Mouse (Mus musculus): ENCODE data around the gene Hspa1a. TPM values are rescaled to one million over a fixed set of nuclear protein-coding genes. Genes with fewer than 3 reads are reported as not detected.
A peak's percentile ranks its signal among the peaks of the same experiment; 100 is the strongest.
"Not testable (repeated sequence)": the region's sequence is repeated elsewhere in the genome, so short reads cannot be mapped to it uniquely, and the experiment has no call there.

Gene Hspa1a
- polyA plus RNA-seq, 1 experiment from 2014 or later: 19.3 TPM

GRCm38 (mm10) chr17:34978239-34978638 is 6.3 kb upstream of the Hspa1a start:
- Histone ChIP-seq H3K4me1 (ENCODE audit: control insufficient read depth, insufficient read depth, low read length) (peaks cover 20% of the 10 kb centered on the region), H3K27ac (ENCODE audit: low read length) (no peak overlapping the region), H3K9ac (ENCODE audit: low read depth, low read length) (no peak overlapping the region), H3K4me3 (ENCODE audit: low read depth, low read length) (no peak overlapping the region), H3K36me3 (ENCODE audit: control insufficient read depth, insufficient read depth, low read length) (no peaks in the 10 kb centered on the region), H3K9me3 (replicated peaks; ENCODE audit: control insufficient read depth, low read length, poor library complexity, severe bottlenecking) (no peaks in the 10 kb centered on the region), H3K27me3 (ENCODE audit: control insufficient read depth, insufficient read depth, low read depth, low read length) (no peaks in the 10 kb centered on the region), H3K4me2 (ENCODE audit: low read length) (no peak overlapping the region)
- WGBS: 91% methylated on average over 27 of the region's 27 CpGs
- ATAC-seq: no peak

- no peaks in the 10 kb centered on the region for H3K27me3 ChIP-seq (ENCODE audit: control insufficient read depth, insufficient read depth, low read depth, low read length)
- no peak overlapping the region for H3K27ac ChIP-seq (ENCODE audit: low read length)
- 97% methylated on average over 20 of the region's 20 CpGs for WGBS
- no peak for ATAC-seq
- H3K4me3 ChIP-seq (ENCODE audit: low read depth, low read length): no peak overlapping the region
- H3K4me2 ChIP-seq (ENCODE audit: low read length): no peak overlapping the region
- H3K36me3 ChIP-seq (ENCODE audit: control insufficient read depth, insufficient read depth, low read length): no peaks in the 10 kb centered on the region
- H3K9me3 ChIP-seq (replicated peaks; ENCODE audit: control insufficient read depth, low read length, poor library complexity, severe bottlenecking): no peaks in the 10 kb centered on the region
- no peak overlapping the region for H3K9ac ChIP-seq (ENCODE audit: low read depth, low read length)
- H3K4me1 ChIP-seq (ENCODE audit: control insufficient read depth, insufficient read depth, low read length): peaks cover 15% of the 10 kb centered on the region
Observed at GRCm38 (mm10) chr17:34977000-34977399, 5.0 kb upstream of the Hspa1a start.

GRCm38 (mm10) chr17:34975581-34976492 is 3.9 kb upstream of the Hspa1a start:
- Histone ChIP-seq H3K9me3 (replicated peaks; ENCODE audit: control insufficient read depth, low read length, poor library complexity, severe bottlenecking) (no peaks in the 10 kb centered on the region), H3K27ac (ENCODE audit: low read length) (no peak overlapping the region), H3K27me3 (ENCODE audit: control insufficient read depth, insufficient read depth, low read depth, low read length) (no peaks in the 10 kb centered on the region), H3K4me1 (ENCODE audit: control insufficient read depth, insufficient read depth, low read length) (peaks cover 11% of the 10 kb centered on the region), H3K4me3 (ENCODE audit: low read depth, low read length) (no peak overlapping the region), H3K36me3 (ENCODE audit: control insufficient read depth, insufficient read depth, low read length) (no peaks in the 10 kb centered on the region), H3K9ac (ENCODE audit: low read depth, low read length) (no peak overlapping the region), H3K4me2 (ENCODE audit: low read length) (no peak overlapping the region)
- WGBS: 89% methylated on average over 3 of the region's 3 CpGs
- no peak for ATAC-seq

GRCm38 (mm10) chr17:34971694-34972068 is 275 bp downstream of the Hspa1a start:
- peak overlapping the region; percentile 39 for H3K4me3 ChIP-seq (ENCODE audit: low read depth, low read length)
- H3K27me3 ChIP-seq (ENCODE audit: control insufficient read depth, insufficient read depth, low read depth, low read length): peaks cover 22% of the 10 kb centered on the region
- not testable (repeated sequence) for H3K36me3 ChIP-seq (ENCODE audit: control insufficient read depth, insufficient read depth, low read length); H3K27ac ChIP-seq (ENCODE audit: low read length); H3K4me1 ChIP-seq (ENCODE audit: control insufficient read depth, insufficient read depth, low read length); H3K9me3 ChIP-seq (replicated peaks; ENCODE audit: control insufficient read depth, low read length, poor library complexity, severe bottlenecking)
- 0 out of 2 replicates have a peak overlapping the region, but pooled peaks have one; percentile 44 for H3K9ac ChIP-seq (ENCODE audit: low read depth, low read length)
- ATAC-seq: peak; percentile 46
- H3K4me2 ChIP-seq (ENCODE audit: low read length): peak overlapping the region; percentile 77
- WGBS: under 1% methylated on average over 19 of the region's 43 CpGs

GRCm38 (mm10) chr17:34970850-34971249 is 1.1 kb downstream of the Hspa1a start:
- not testable (repeated sequence) for H3K27ac ChIP-seq (ENCODE audit: low read length); H3K4me3 ChIP-seq (ENCODE audit: low read depth, low read length); H3K9me3 ChIP-seq (replicated peaks; ENCODE audit: control insufficient read depth, low read length, poor library complexity, severe bottlenecking); H3K36me3 ChIP-seq (ENCODE audit: control insufficient read depth, insufficient read depth, low read length); ATAC-seq; H3K4me1 ChIP-seq (ENCODE audit: control insufficient read depth, insufficient read depth, low read length); H3K9ac ChIP-seq (ENCODE audit: low read depth, low read length); H3K4me2 ChIP-seq (ENCODE audit: low read length)
- H3K27me3 ChIP-seq (ENCODE audit: control insufficient read depth, insufficient read depth, low read depth, low read length): peaks cover 22% of the 10 kb centered on the region
- 32% methylated on average over 12 of the region's 37 CpGs for WGBS

- H3K9ac ChIP-seq (ENCODE audit: low read depth, low read length); H3K4me2 ChIP-seq (ENCODE audit: low read length); H3K9me3 ChIP-seq (replicated peaks; ENCODE audit: control insufficient read depth, low read length, poor library complexity, severe bottlenecking); H3K27ac ChIP-seq (ENCODE audit: low read length); H3K4me1 ChIP-seq (ENCODE audit: control insufficient read depth, insufficient read depth, low read length); ATAC-seq; H3K36me3 ChIP-seq (ENCODE audit: control insufficient read depth, insufficient read depth, low read length); H3K4me3 ChIP-seq (ENCODE audit: low read depth, low read length): not testable (repeated sequence)
- WGBS: 59% methylated on average over 6 of the region's 11 CpGs
- peaks cover 22% of the 10 kb centered on the region for H3K27me3 ChIP-seq (ENCODE audit: control insufficient read depth, insufficient read depth, low read depth, low read length)
Observed at GRCm38 (mm10) chr17:34969822-34970221, 2.1 kb downstream of the Hspa1a start, which contains the start of gene Gm20481. TSS of gene Gm20481 (plus strand) at chr17:34969912.

GRCm38 (mm10) chr17:34965627-34966026 is 6.3 kb downstream of the Hspa1a start:
- Histone ChIP-seq H3K4me2 (ENCODE audit: low read length) (no peak overlapping the region), H3K4me1 (ENCODE audit: control insufficient read depth, insufficient read depth, low read length) (no peaks in the 10 kb centered on the region), H3K36me3 (ENCODE audit: control insufficient read depth, insufficient read depth, low read length) (no peaks in the 10 kb centered on the region), H3K27me3 (ENCODE audit: control insufficient read depth, insufficient read depth, low read depth, low read length) (peaks cover 25% of the 10 kb centered on the region), H3K9me3 (replicated peaks; ENCODE audit: control insufficient read depth, low read length, poor library complexity, severe bottlenecking) (no peaks in the 10 kb centered on the region), H3K9ac (ENCODE audit: low read depth, low read length) (no peak overlapping the region), H3K4me3 (ENCODE audit: low read depth, low read length) (no peak overlapping the region), H3K27ac (ENCODE audit: low read length) (no peak overlapping the region)
- WGBS: 80% methylated on average over 5 of the region's 5 CpGs
- no peak for ATAC-seq

GRCm38 (mm10) chr17:34964640-34965049 is 7.3 kb downstream of the Hspa1a start:
- Histone ChIP-seq H3K36me3 (ENCODE audit: control insufficient read depth, insufficient read depth, low read length) (no peaks in the 10 kb centered on the region), H3K27me3 (ENCODE audit: control insufficient read depth, insufficient read depth, low read depth, low read length) (peaks cover 32% of the 10 kb centered on the region), H3K9ac (ENCODE audit: low read depth, low read length) (0 out of 2 replicates have a peak overlapping the region, but pooled peaks have one; percentile 6), H3K4me2 (ENCODE audit: low read length) (no peak overlapping the region), H3K9me3 (replicated peaks; ENCODE audit: control insufficient read depth, low read length, poor library complexity, severe bottlenecking) (no peaks in the 10 kb centered on the region), H3K27ac (ENCODE audit: low read length) (no peak overlapping the region), H3K4me1 (ENCODE audit: control insufficient read depth, insufficient read depth, low read length) (peaks cover 2% of the 10 kb centered on the region), H3K4me3 (ENCODE audit: low read depth, low read length) (no peak overlapping the region)
- 0% methylated on average over 1 of the region's 1 CpGs for WGBS
- ATAC-seq: no peak

- Histone ChIP-seq H3K27ac (ENCODE audit: low read length) (no peak overlapping the region), H3K4me1 (ENCODE audit: control insufficient read depth, insufficient read depth, low read length) (peaks cover 5% of the 10 kb centered on the region), H3K4me3 (ENCODE audit: low read depth, low read length) (no peak overlapping the region), H3K27me3 (ENCODE audit: control insufficient read depth, insufficient read depth, low read depth, low read length) (peaks cover 16% of the 10 kb centered on the region), H3K9me3 (replicated peaks; ENCODE audit: control insufficient read depth, low read length, poor library complexity, severe bottlenecking) (no peaks in the 10 kb centered on the region), H3K9ac (ENCODE audit: low read depth, low read length) (no peak overlapping the region), H3K36me3 (ENCODE audit: control insufficient read depth, insufficient read depth, low read length) (no peaks in the 10 kb centered on the region), H3K4me2 (ENCODE audit: low read length) (no peak overlapping the region)
- ATAC-seq: no peak
- WGBS: 56% methylated on average over 1 of the region's 1 CpGs
Observed at GRCm38 (mm10) chr17:34962841-34963240, 9.1 kb downstream of the Hspa1a start.
